Mouse (Mus musculus): Measurements from ENCODE around the gene Mospd2. TPM values are rescaled to one million over a fixed set of nuclear protein-coding genes. Genes with fewer than 3 reads are reported as not detected.

Mospd2 gene
- polyA plus RNA-seq (2014; fragmentation: Illumina TruSeq; extraction: RNeasy Lipid Tissue Mini Kit (QIAGEN cat#74804); ENCODE audit: low read depth, low replicate concordance), result 11.0 TPM

DNA sequence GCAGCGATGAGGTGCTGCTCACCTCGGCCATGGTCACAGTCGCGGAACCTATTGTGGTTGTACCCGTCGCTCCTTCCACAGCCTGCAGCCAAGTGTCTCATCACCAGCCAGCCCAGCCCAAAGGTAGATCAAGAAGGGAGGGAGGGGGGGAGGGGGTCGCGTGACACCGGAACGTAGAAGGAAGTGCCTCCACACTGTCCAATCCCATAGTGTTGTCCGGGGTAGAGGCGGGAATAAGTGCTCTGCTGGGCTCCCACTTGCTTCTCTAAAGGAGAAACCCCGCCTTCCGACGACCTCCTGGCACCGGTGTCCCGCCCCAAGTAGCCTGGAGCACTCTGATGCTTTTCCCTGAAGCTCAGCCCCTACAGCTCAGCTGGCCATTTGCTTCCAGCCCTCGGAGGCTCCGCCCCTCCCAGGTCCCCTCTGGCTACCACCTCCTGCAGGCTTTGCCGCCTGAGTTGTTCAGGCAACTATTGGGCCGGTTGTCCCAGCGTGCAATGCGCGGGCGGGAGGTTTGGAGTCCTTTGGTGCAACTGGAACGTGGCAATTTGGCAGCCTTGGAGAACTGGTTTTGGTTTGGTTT is at the start of gene Mospd2, which contains the start of gene Fancb:
Mospd2 (minus strand) TSS at position 183 of the 583 bp plus-strand sequence.
Fancb (plus strand) TSS at position 400 of the 583 bp plus-strand sequence.

DNA sequence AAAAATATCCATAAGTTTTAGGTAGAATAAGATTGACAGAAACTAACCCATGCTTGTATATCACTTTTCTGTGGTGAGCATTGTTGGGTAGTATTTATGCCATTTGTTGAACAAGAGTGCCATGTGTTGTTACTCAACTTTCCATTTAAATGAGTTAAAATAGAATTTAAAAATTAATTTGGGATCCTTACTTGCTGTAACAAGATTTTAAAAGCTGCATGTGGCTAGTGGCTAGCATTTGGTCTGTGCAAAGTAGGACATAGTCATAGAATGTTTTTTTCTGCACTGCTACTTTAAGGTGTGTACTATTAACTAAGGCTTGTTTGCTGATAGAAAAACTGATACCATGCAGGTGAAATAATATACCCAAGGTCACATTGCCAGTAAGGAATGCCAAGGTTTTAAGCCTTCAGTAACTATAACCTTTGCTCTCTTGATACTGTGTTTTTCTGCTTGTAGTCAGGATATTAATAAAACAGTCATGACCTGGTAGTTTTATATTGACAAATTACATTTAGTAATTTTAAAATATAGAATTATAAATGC is 24.7 kb upstream of the Mospd2 start, which contains the start of gene Gm17604:
Gm17604 (minus strand) TSS at position 51 of the 546 bp plus-strand sequence.

Other genes with a start within 250 kb of the Mospd2 start
- gene Fancb, start 217 bp upstream of the Mospd2 start, polyA plus RNA-seq (2014; fragmentation: Illumina TruSeq; extraction: RNeasy Lipid Tissue Mini Kit (QIAGEN cat#74804); ENCODE audit: low read depth, low replicate concordance), result 1.0 TPM
- not detected for gene Gm17604, start 24.5 kb upstream of the Mospd2 start, polyA plus RNA-seq (2014; fragmentation: Illumina TruSeq; extraction: RNeasy Lipid Tissue Mini Kit (QIAGEN cat#74804); ENCODE audit: low read depth, low replicate concordance)

All from heart, adult 10 weeks (tissue).